Mouse (Mus musculus): ENCODE data around the gene Olfr156. TPM values are rescaled to one million over a fixed set of nuclear protein-coding genes. Genes with fewer than 3 reads are reported as not detected.
"Not testable (repeated sequence)": the region's sequence is repeated elsewhere in the genome, so short reads cannot be mapped to it uniquely, and the experiment has no call there.

Gene Olfr156
- polyA plus RNA-seq, 1 experiment from 2014 or later = not detected

GRCm38 (mm10) chr4:43828806-43829205, 5.1 kb upstream of the Olfr156 start:
- WGBS = 86% methylated on average over 4 of the region's 4 CpGs
- no peaks in the 10 kb centered on the region for H3K4me1 ChIP-seq
- no peak for ATAC-seq (ENCODE audit: insufficient read depth, low FRiP score, low read depth)

GRCm38 (mm10) chr4:43822896-43823550, 672 bp downstream of the Olfr156 start:
- no peaks in the 10 kb centered on the region for H3K9me3 ChIP-seq
- ATAC-seq (ENCODE audit: insufficient read depth, low FRiP score, low read depth) = no peak
- H3K4me1 ChIP-seq = no peaks in the 10 kb centered on the region
- no peak overlapping the region for H3K4me2 ChIP-seq
- H3K27me3 ChIP-seq (replicated peaks) = no peaks in the 10 kb centered on the region; the same call in 1 of the 2 replicates
- no peaks in the 10 kb centered on the region for H3K36me3 ChIP-seq
- H3K27ac ChIP-seq = no peak overlapping the region
- H3K4me3 ChIP-seq (replicated peaks) = no peak overlapping the region
- WGBS = 75% methylated on average over 13 of the region's 13 CpGs
- no peak overlapping the region for H3K9ac ChIP-seq

More at GRCm38 (mm10) chr4:43828806-43829205, 5.1 kb upstream of the Olfr156 start:
- Histone ChIP-seq H3K27me3 (replicated peaks) (no peaks in the 10 kb centered on the region; the same call in 1 of the 2 replicates), H3K4me2 (no peak overlapping the region), H3K27ac (no peak overlapping the region), H3K4me3 (replicated peaks) (no peak overlapping the region), H3K9me3 (no peaks in the 10 kb centered on the region), H3K9ac (no peak overlapping the region), H3K36me3 (no peaks in the 10 kb centered on the region)

GRCm38 (mm10) chr4:43798936-43799335, 24.8 kb downstream of the Olfr156 start:
- no peaks in the 10 kb centered on the region for H3K9me3 ChIP-seq
- H3K27me3 ChIP-seq (replicated peaks) = no peaks in the 10 kb centered on the region
- H3K9ac ChIP-seq = no peak overlapping the region
- no peaks in the 10 kb centered on the region for H3K36me3 ChIP-seq
- H3K4me2 ChIP-seq = no peak overlapping the region
- no peaks in the 10 kb centered on the region for H3K4me1 ChIP-seq
- H3K4me3 ChIP-seq (replicated peaks) = no peak overlapping the region
- no peak for ATAC-seq (ENCODE audit: insufficient read depth, low FRiP score, low read depth)
- H3K27ac ChIP-seq = no peak overlapping the region
- WGBS = 69% methylated on average over 7 of the region's 7 CpGs

- ATAC-seq (ENCODE audit: insufficient read depth, low FRiP score, low read depth) = not testable (repeated sequence)
- WGBS = 80% methylated on average over 5 of the region's 5 CpGs
Observed at GRCm38 (mm10) chr4:43795844-43796243, 27.9 kb downstream of the Olfr156 start.

GRCm38 (mm10) chr4:43795296-43795695, 28.4 kb downstream of the Olfr156 start:
- H3K4me3 ChIP-seq (replicated peaks) = no peak overlapping the region
- H3K9ac ChIP-seq = no peak overlapping the region
- no peak overlapping the region for H3K27ac ChIP-seq
- no peaks in the 10 kb centered on the region for H3K27me3 ChIP-seq (replicated peaks)
- 71% methylated on average over 6 of the region's 6 CpGs for WGBS
- H3K9me3 ChIP-seq = no peaks in the 10 kb centered on the region
- no peaks in the 10 kb centered on the region for H3K36me3 ChIP-seq
- no peak for ATAC-seq (ENCODE audit: insufficient read depth, low FRiP score, low read depth)
- H3K4me2 ChIP-seq = no peak overlapping the region
- H3K4me1 ChIP-seq = no peaks in the 10 kb centered on the region

More at GRCm38 (mm10) chr4:43795844-43796243, 27.9 kb downstream of the Olfr156 start:
- not testable (repeated sequence) for H3K4me3 ChIP-seq (replicated peaks); H3K36me3 ChIP-seq; H3K9me3 ChIP-seq; H3K27me3 ChIP-seq (replicated peaks); H3K27ac ChIP-seq; H3K4me1 ChIP-seq; H3K4me2 ChIP-seq; H3K9ac ChIP-seq

GRCm38 (mm10) chr4:43772304-43772703, 51.4 kb downstream of the Olfr156 start:
- Histone ChIP-seq H3K36me3 (no peaks in the 10 kb centered on the region), H3K27ac (no peak overlapping the region), H3K4me1 (no peaks in the 10 kb centered on the region), H3K9me3 (no peaks in the 10 kb centered on the region), H3K4me2 (no peak overlapping the region), H3K27me3 (replicated peaks) (no peaks in the 10 kb centered on the region), H3K9ac (no peak overlapping the region), H3K4me3 (replicated peaks) (no peak overlapping the region)
- no peak for ATAC-seq (ENCODE audit: insufficient read depth, low FRiP score, low read depth)
- WGBS = 33% methylated on average over 2 of the region's 2 CpGs

- no peak overlapping the region for H3K4me3 ChIP-seq (replicated peaks)
- ATAC-seq (ENCODE audit: insufficient read depth, low FRiP score, low read depth) = no peak
- H3K27ac ChIP-seq = no peak overlapping the region
- H3K36me3 ChIP-seq = no peaks in the 10 kb centered on the region
- H3K9ac ChIP-seq = no peak overlapping the region
- H3K9me3 ChIP-seq = no peaks in the 10 kb centered on the region
- H3K4me2 ChIP-seq = no peak overlapping the region
- no peaks in the 10 kb centered on the region for H3K4me1 ChIP-seq
- no peaks in the 10 kb centered on the region for H3K27me3 ChIP-seq (replicated peaks)
- WGBS = 44% methylated on average over 6 of the region's 6 CpGs
Observed at GRCm38 (mm10) chr4:43771626-43772025, 52.1 kb downstream of the Olfr156 start.

GRCm38 (mm10) chr4:43770909-43771308, 52.8 kb downstream of the Olfr156 start, which contains the start of gene Olfr159:
TSS of gene Olfr159 (minus strand) at chr4:43771009.
- no peaks in the 10 kb centered on the region for H3K4me1 ChIP-seq
- H3K9ac ChIP-seq = no peak within 1 kb of the TSS
- no peak within 1 kb of the TSS for H3K27ac ChIP-seq
- ATAC-seq (ENCODE audit: insufficient read depth, low FRiP score, low read depth) = no peak
- 75% methylated on average over 6 of the region's 6 CpGs for WGBS
- no peak within 1 kb of the TSS for H3K4me2 ChIP-seq
- no peaks in the 10 kb centered on the region for H3K36me3 ChIP-seq
- no peaks in the 10 kb centered on the region for H3K27me3 ChIP-seq (replicated peaks)
- no peaks in the 10 kb centered on the region for H3K9me3 ChIP-seq
- no peak within 1 kb of the TSS for H3K4me3 ChIP-seq (replicated peaks)

Other genes starting within 250 kb of the Olfr156 start
- 24.5 and 30.8 TPM in 2 replicates for gene Rgp1, start 245.2 kb downstream of the Olfr156 start, polyA plus RNA-seq (2015; fragmentation: Nextera tagmentation; extraction: Ambion mirVana)
- gene Gba2, start 245.0 kb downstream of the Olfr156 start, polyA plus RNA-seq (2015; fragmentation: Nextera tagmentation; extraction: Ambion mirVana) = 15.6 and 16.1 TPM in 2 replicates
- 0.85 and 1.8 TPM in 2 replicates for gene Msmp, start 239.4 kb downstream of the Olfr156 start, polyA plus RNA-seq (2015; fragmentation: Nextera tagmentation; extraction: Ambion mirVana)
- 9.3 TPM in 2 replicates for gene Npr2, start 192.0 kb downstream of the Olfr156 start, polyA plus RNA-seq (2015; fragmentation: Nextera tagmentation; extraction: Ambion mirVana)
- 0.80 and 1.0 TPM in 2 replicates for gene Spag8, start 170.3 kb downstream of the Olfr156 start, polyA plus RNA-seq (2015; fragmentation: Nextera tagmentation; extraction: Ambion mirVana)
- gene Hint2, start 167.4 kb downstream of the Olfr156 start, polyA plus RNA-seq (2015; fragmentation: Nextera tagmentation; extraction: Ambion mirVana) = 108 and 116 TPM in 2 replicates
- 4.0 and 4.6 TPM in 2 replicates for gene Tmem8b, start 154.9 kb downstream of the Olfr156 start, polyA plus RNA-seq (2015; fragmentation: Nextera tagmentation; extraction: Ambion mirVana)
- 2.5 and 4.1 TPM in 2 replicates for gene Fam221b, start 154.8 kb downstream of the Olfr156 start, polyA plus RNA-seq (2015; fragmentation: Nextera tagmentation; extraction: Ambion mirVana)
- not detected in 2 replicates for gene Olfr70, start 123.1 kb downstream of the Olfr156 start, polyA plus RNA-seq (2015; fragmentation: Nextera tagmentation; extraction: Ambion mirVana)
- gene Olfr71, start 113.6 kb downstream of the Olfr156 start, polyA plus RNA-seq (2015; fragmentation: Nextera tagmentation; extraction: Ambion mirVana) = not detected in 2 replicates
- gene Hrct1, start 96.7 kb downstream of the Olfr156 start, polyA plus RNA-seq (2015; fragmentation: Nextera tagmentation; extraction: Ambion mirVana) = 0.67 and 0.87 TPM in 2 replicates
- gene Spaar, start 93.9 kb downstream of the Olfr156 start, polyA plus RNA-seq (2015; fragmentation: Nextera tagmentation; extraction: Ambion mirVana) = 0.09 and 0.18 TPM in 2 replicates
- not detected in 2 replicates for gene Olfr159, start 52.9 kb downstream of the Olfr156 start, polyA plus RNA-seq (2015; fragmentation: Nextera tagmentation; extraction: Ambion mirVana)
- gene Olfr157, start 16.3 kb upstream of the Olfr156 start, polyA plus RNA-seq (2015; fragmentation: Nextera tagmentation; extraction: Ambion mirVana) = not detected in 2 replicates
- not detected in 2 replicates for gene Olfr155, start 27.7 kb upstream of the Olfr156 start, polyA plus RNA-seq (2015; fragmentation: Nextera tagmentation; extraction: Ambion mirVana)
- gene Reck, start 51.6 kb upstream of the Olfr156 start, polyA plus RNA-seq (2015; fragmentation: Nextera tagmentation; extraction: Ambion mirVana) = 21.8 and 22.4 TPM in 2 replicates
- gene Glipr2, start 133.5 kb upstream of the Olfr156 start, polyA plus RNA-seq (2015; fragmentation: Nextera tagmentation; extraction: Ambion mirVana) = 95.8 and 106 TPM in 2 replicates
- not detected in 2 replicates for gene Ccin, start 159.6 kb upstream of the Olfr156 start, polyA plus RNA-seq (2015; fragmentation: Nextera tagmentation; extraction: Ambion mirVana)
- gene Clta, start 180.6 kb upstream of the Olfr156 start, polyA plus RNA-seq (2015; fragmentation: Nextera tagmentation; extraction: Ambion mirVana) = 248 and 262 TPM in 2 replicates

Measured in stomach, embryonic 15.5 days (tissue).